Mouse (Mus musculus): ENCODE results near the gene Tent5c. TPM values are rescaled to one million over a fixed set of nuclear protein-coding genes. Genes with fewer than 3 reads are reported as not detected.

The Tent5c gene
- polyA plus RNA-seq, 1 experiment from 2014 or later, result 1.8 TPM

GRCm38 (mm10) chr3:100460510-100460909, 28.6 kb downstream of the Tent5c start:
- Histone ChIP-seq H3K27ac (ENCODE audit: low read depth, low read length) (no peak overlapping the region), H3K4me3 (ENCODE audit: low read depth, low read length) (no peak overlapping the region), H3K36me3 (ENCODE audit: control insufficient read depth, insufficient read depth) (no peaks in the 10 kb centered on the region), H3K9me3 (ENCODE audit: control insufficient read depth) (no peaks in the 10 kb centered on the region), H3K4me1 (replicated peaks; ENCODE audit: control insufficient read depth, insufficient read depth, low read length) (no peaks in the 10 kb centered on the region), H3K4me2 (replicated peaks; ENCODE audit: low read depth) (no peak overlapping the region), H3K27me3 (replicated peaks; ENCODE audit: control insufficient read depth, insufficient read depth, low read length) (no peaks in the 10 kb centered on the region), H3K9ac (ENCODE audit: low read depth, low read length) (no peak overlapping the region)
- 88% methylated on average over 2 of the region's 2 CpGs for WGBS
- no peak for ATAC-seq
- TF ChIP-seq CTCF (IDR thresholded peaks at IDR 0.05; ENCODE audit: low read depth), result peak; percentile 22; the same call in 1 of the 2 replicates

DNA sequence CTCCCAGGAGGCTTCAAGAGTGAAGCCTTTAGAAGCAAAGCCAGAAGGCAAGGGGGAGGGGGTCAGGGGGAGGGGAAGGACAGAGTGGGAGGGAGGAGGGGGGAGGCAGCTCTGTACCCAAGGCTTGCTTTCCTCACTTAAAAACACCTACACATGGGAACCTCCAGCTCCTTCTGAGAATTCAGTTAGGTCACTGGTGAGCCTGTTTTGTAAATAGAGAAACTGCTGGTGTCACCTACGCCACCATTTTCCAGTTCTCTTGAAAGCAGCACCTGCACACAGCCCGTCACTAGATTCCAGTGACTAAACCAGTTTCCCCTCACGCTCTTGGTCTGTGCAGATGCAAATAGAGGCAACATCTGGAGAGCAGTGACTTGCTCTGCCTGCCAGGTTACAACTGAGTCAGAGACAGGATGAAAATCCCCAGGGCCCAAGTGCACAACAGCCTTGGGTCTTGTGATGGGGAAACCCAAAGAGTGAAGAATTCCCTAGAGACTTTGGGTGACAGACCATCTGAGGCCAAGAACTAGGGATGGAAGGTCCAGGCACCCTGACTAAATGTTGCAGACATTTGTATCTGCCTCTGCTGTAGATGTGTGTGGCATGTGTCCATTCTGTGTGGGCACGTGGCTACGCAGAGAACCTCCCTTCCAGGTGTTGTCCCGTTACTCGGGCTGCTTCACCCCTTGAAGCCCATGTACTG, 45.2 kb downstream of the Tent5c start:
- no peak overlapping the region for H3K4me2 ChIP-seq (replicated peaks; ENCODE audit: low read depth)
- no peaks in the 10 kb centered on the region for H3K36me3 ChIP-seq (ENCODE audit: control insufficient read depth, insufficient read depth)
- H3K4me1 ChIP-seq (replicated peaks; ENCODE audit: control insufficient read depth, insufficient read depth, low read length), result no peaks in the 10 kb centered on the region
- H3K4me3 ChIP-seq (ENCODE audit: low read depth, low read length), result no peak overlapping the region
- no peak overlapping the region for H3K27ac ChIP-seq (ENCODE audit: low read depth, low read length)
- no peak for TF ChIP-seq CTCF (IDR thresholded peaks at IDR 0.05; ENCODE audit: low read depth)
- 89% methylated on average over 7 of the region's 7 CpGs for WGBS
- no peaks in the 10 kb centered on the region for H3K27me3 ChIP-seq (replicated peaks; ENCODE audit: control insufficient read depth, insufficient read depth, low read length)
- ATAC-seq, result no peak
- no peak overlapping the region for H3K9ac ChIP-seq (ENCODE audit: low read depth, low read length)
- H3K9me3 ChIP-seq (ENCODE audit: control insufficient read depth), result no peaks in the 10 kb centered on the region

GRCm38 (mm10) chr3:100442499-100442898, 46.6 kb downstream of the Tent5c start:
- no peak overlapping the region for H3K4me3 ChIP-seq (ENCODE audit: low read depth, low read length)
- 78% methylated on average over 6 of the region's 6 CpGs for WGBS

DNA sequence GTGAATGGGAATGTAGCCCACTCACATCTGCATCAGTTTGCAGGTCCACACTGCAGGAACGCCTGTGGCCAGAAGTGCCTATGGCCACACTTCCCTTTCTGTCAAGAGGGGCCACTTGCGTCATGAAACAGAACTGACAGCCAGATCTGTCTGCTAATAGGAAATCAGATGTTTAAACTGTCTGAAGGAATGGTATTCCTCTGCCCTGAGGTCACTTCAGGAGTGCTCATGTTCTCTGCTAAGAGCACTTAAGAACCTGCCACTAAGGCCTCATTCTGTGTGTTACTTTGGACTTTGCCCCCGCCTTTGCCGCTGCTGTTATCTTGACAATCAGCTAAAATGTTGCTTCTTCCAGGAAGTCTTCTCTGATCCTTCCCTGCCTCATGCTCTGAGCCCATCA, 48.4 kb downstream of the Tent5c start:
- H3K4me2 ChIP-seq (replicated peaks; ENCODE audit: low read depth), result no peak overlapping the region
- H3K27me3 ChIP-seq (replicated peaks; ENCODE audit: control insufficient read depth, insufficient read depth, low read length), result no peaks in the 10 kb centered on the region
- no peaks in the 10 kb centered on the region for H3K36me3 ChIP-seq (ENCODE audit: control insufficient read depth, insufficient read depth)
- WGBS, result 39% methylated on average over 4 of the region's 4 CpGs
- peak; percentile 74 for ATAC-seq
- H3K4me1 ChIP-seq (replicated peaks; ENCODE audit: control insufficient read depth, insufficient read depth, low read length), result no peaks in the 10 kb centered on the region
- no peak overlapping the region for H3K4me3 ChIP-seq (ENCODE audit: low read depth, low read length)
- no peak overlapping the region for H3K9ac ChIP-seq (ENCODE audit: low read depth, low read length)
- no peak overlapping the region for H3K27ac ChIP-seq (ENCODE audit: low read depth, low read length)
- no peak for TF ChIP-seq CTCF (IDR thresholded peaks at IDR 0.05; ENCODE audit: low read depth)
- no peaks in the 10 kb centered on the region for H3K9me3 ChIP-seq (ENCODE audit: control insufficient read depth)

More at GRCm38 (mm10) chr3:100442499-100442898, 46.6 kb downstream of the Tent5c start:
- Histone ChIP-seq H3K27me3 (replicated peaks; ENCODE audit: control insufficient read depth, insufficient read depth, low read length) (no peaks in the 10 kb centered on the region), H3K4me1 (replicated peaks; ENCODE audit: control insufficient read depth, insufficient read depth, low read length) (no peaks in the 10 kb centered on the region), H3K9me3 (ENCODE audit: control insufficient read depth) (no peaks in the 10 kb centered on the region), H3K9ac (ENCODE audit: low read depth, low read length) (no peak overlapping the region), H3K27ac (ENCODE audit: low read depth, low read length) (no peak overlapping the region), H3K4me2 (replicated peaks; ENCODE audit: low read depth) (no peak overlapping the region), H3K36me3 (ENCODE audit: control insufficient read depth, insufficient read depth) (no peaks in the 10 kb centered on the region)
- ATAC-seq, result no peak
- TF ChIP-seq CTCF (IDR thresholded peaks at IDR 0.05; ENCODE audit: low read depth), result no peak

GRCm38 (mm10) chr3:100440009-100440408, 49.1 kb downstream of the Tent5c start:
- no peak for TF ChIP-seq CTCF (IDR thresholded peaks at IDR 0.05; ENCODE audit: low read depth)
- H3K4me3 ChIP-seq (ENCODE audit: low read depth, low read length), result no peak overlapping the region
- H3K9ac ChIP-seq (ENCODE audit: low read depth, low read length), result no peak overlapping the region
- no peaks in the 10 kb centered on the region for H3K27me3 ChIP-seq (replicated peaks; ENCODE audit: control insufficient read depth, insufficient read depth, low read length)
- no peak overlapping the region for H3K4me2 ChIP-seq (replicated peaks; ENCODE audit: low read depth)
- ATAC-seq, result no peak
- H3K4me1 ChIP-seq (replicated peaks; ENCODE audit: control insufficient read depth, insufficient read depth, low read length), result no peaks in the 10 kb centered on the region
- no peaks in the 10 kb centered on the region for H3K9me3 ChIP-seq (ENCODE audit: control insufficient read depth)
- no peaks in the 10 kb centered on the region for H3K36me3 ChIP-seq (ENCODE audit: control insufficient read depth, insufficient read depth)
- no peak overlapping the region for H3K27ac ChIP-seq (ENCODE audit: low read depth, low read length)
- WGBS, result 48% methylated on average over 6 of the region's 6 CpGs

GRCm38 (mm10) chr3:100439088-100439487, 50.0 kb downstream of the Tent5c start:
- Histone ChIP-seq H3K36me3 (ENCODE audit: control insufficient read depth, insufficient read depth) (no peaks in the 10 kb centered on the region), H3K4me3 (ENCODE audit: low read depth, low read length) (no peak overlapping the region), H3K9me3 (ENCODE audit: control insufficient read depth) (no peaks in the 10 kb centered on the region), H3K4me2 (replicated peaks; ENCODE audit: low read depth) (no peak overlapping the region), H3K4me1 (replicated peaks; ENCODE audit: control insufficient read depth, insufficient read depth, low read length) (no peaks in the 10 kb centered on the region), H3K27me3 (replicated peaks; ENCODE audit: control insufficient read depth, insufficient read depth, low read length) (no peaks in the 10 kb centered on the region), H3K27ac (ENCODE audit: low read depth, low read length) (no peak overlapping the region), H3K9ac (ENCODE audit: low read depth, low read length) (no peak overlapping the region)
- TF ChIP-seq CTCF (IDR thresholded peaks at IDR 0.05; ENCODE audit: low read depth), result no peak
- no peak for ATAC-seq
- 35% methylated on average over 3 of the region's 3 CpGs for WGBS
